Comparison of ENCODE assay signal across 9 mouse cellular contexts in genomic region chr14:56351959-56352660, GRCm38 (mm10). TPM values are rescaled to one million over a fixed set of nuclear protein-coding genes. Genes with fewer than 3 reads are reported as not detected.
DNase-seq lines count a peak whose midpoint lies in the region; ATAC-seq lines count a peak whose summit lies in the region.
"Had no signal": no experiment of that assay in that cellular context is flagged by ENCODE, and none has a peak within 500 bp of the region (broad histone marks: within the 10 kb centered on the region; RNA-seq: fewer than 3 reads in every experiment).

No protein-coding gene starts in this region.

- H3K27me3 ChIP-seq in forebrain, embryonic 15.5 days: no peaks in the 10 kb centered on the region

- no peak overlapping the region for H3K27ac ChIP-seq in forebrain, embryonic 15.5 days (replicated peaks)
- H3K27ac ChIP-seq: heart, embryonic 15.5 days had no signal

- no peak for ATAC-seq in forebrain, embryonic 15.5 days (replicated peaks)

- H3K4me3 ChIP-seq in forebrain, embryonic 15.5 days: no peak overlapping the region
- H3K4me3 ChIP-seq: heart, embryonic 15.5 days had no signal

- H3K4me1 ChIP-seq in forebrain, embryonic 15.5 days: no peaks in the 10 kb centered on the region

- peak; percentile 41 for DNase-seq in left cerebral cortex, postnatal 4 days
- DNase-seq in left cerebral cortex, postnatal 14 days (ENCODE audit: low spot score in 2 of 2): no peak
- peak; percentile 16 for DNase-seq in T-cell, adult 2 months (ENCODE audit: low spot score)
- peak; percentile 67 to 78 for DNase-seq in cerebellum, postnatal 10 days
- DNase-seq in heart, postnatal 36 days: peak; percentile 10 to 44
- DNase-seq in retina, postnatal 1 day: peak; percentile 64
- DNase-seq in right cerebral cortex, postnatal 4 days: no peak

- H3K36me3 ChIP-seq in forebrain, embryonic 15.5 days: no peaks in the 10 kb centered on the region
- H3K36me3 ChIP-seq: heart, embryonic 15.5 days had no signal

- no peaks in the 10 kb centered on the region for H3K9me3 ChIP-seq in forebrain, embryonic 15.5 days
- H3K9me3 ChIP-seq: heart, embryonic 15.5 days had no signal

- no peak overlapping the region for H3K4me2 ChIP-seq in forebrain, embryonic 15.5 days (replicated peaks)
- H3K4me2 ChIP-seq: heart, embryonic 15.5 days had no signal

- no peak overlapping the region for H3K9ac ChIP-seq in forebrain, embryonic 15.5 days (replicated peaks)
- H3K9ac ChIP-seq: heart, embryonic 15.5 days had no signal

- intact Hi-C loops in left cerebral cortex, postnatal 4 days (cut with DNase I): no loop called here
- intact Hi-C loops in left cerebral cortex, postnatal 14 days (cut with DNase I): no loop called here
- intact Hi-C loops in heart, postnatal 36 days (cut with DNase I): loop anchor here (2.0 kb wide), 1 partner anchor 37 kb away; no protein-coding TSS in a partner anchor

- WGBS in forebrain, embryonic 15.5 days: 41% methylated on average over 17 of the region's 17 CpGs

RNA-seq across cellular contexts. Expression of gene Atp12a, which starts 12.8 kb away (rescaled TPM):
- under 1 TPM; 0.28 to 0.30 TPM for total RNA-seq in left cerebral cortex, postnatal 4 days (2021)
- under 1 TPM; 0.19 to 0.24 TPM for total RNA-seq in left cerebral cortex, postnatal 14 days (2021)
- total RNA-seq in heart, postnatal 36 days (2021): not detected
- polyA plus RNA-seq in forebrain, embryonic 15.5 days (2015; fragmentation: Nextera tagmentation; extraction: Ambion mirVana): 0.14 and 0.15 TPM in 2 replicates

RNA-seq across cellular contexts. Expression of gene Rnf17, which starts 50.3 kb away (rescaled TPM):
- total RNA-seq in left cerebral cortex, postnatal 4 days (2021): 1 to 10 TPM; 1.0 to 1.5 TPM
- 1 to 10 TPM in 1 of 2 experiments, under 1 TPM in 1; 0.47 to 1.0 TPM for total RNA-seq in left cerebral cortex, postnatal 14 days (2021)
- total RNA-seq in heart, postnatal 36 days (2021): under 1 TPM; 0.24 to 0.67 TPM
- polyA plus RNA-seq in forebrain, embryonic 15.5 days (2015; fragmentation: Nextera tagmentation; extraction: Ambion mirVana): 0.52 and 0.70 TPM in 2 replicates

Comparison
In these comparisons a context has a peak if more than half of its experiments do, and no peak if none do; other contexts are left out.
1. DNase-seq: peak in left cerebral cortex, postnatal 4 days (single experiment), T-cell, adult 2 months (single experiment), cerebellum, postnatal 10 days (2 of 2), heart, postnatal 36 days (2 of 2) and retina, postnatal 1 day (single experiment); none in left cerebral cortex, postnatal 14 days (0 of 2) and right cerebral cortex, postnatal 4 days (single experiment).